Mouse (Mus musculus): ENCODE measurements at regions not wholly inside any gene's neighbourhood (a gene's known extent, or its start where the extent isn't known, plus 50 kb on each side); places are given as distances from the start of the nearest gene placed in this dataset.

DNA sequence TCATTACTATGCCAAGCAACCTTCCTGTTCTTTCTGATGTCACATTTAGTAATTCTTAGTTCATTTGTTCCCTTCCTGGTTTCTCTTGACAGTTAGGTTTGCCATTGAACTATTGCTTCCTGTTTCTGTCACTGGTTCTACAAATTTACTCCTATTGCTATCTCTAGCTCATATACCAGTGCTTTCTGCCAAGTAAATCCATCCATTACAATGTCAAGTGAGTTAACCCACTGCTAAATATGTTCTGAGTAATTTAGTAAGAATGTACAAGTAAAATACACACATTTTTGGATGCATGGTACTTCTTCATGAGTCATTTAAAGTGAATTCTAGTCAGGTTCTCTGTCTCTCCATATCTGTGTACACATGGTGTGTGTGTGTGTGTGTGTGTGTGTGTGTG, 489.5 kb downstream of the Nr2f2 start:
- TF ChIP-seq CTCF (IDR thresholded peaks at IDR 0.05; ENCODE audit: control insufficient read depth, insufficient read depth, insufficient replicate concordance, low read depth, low read length) (no peak), POLR2A (IDR thresholded peaks at IDR 0.05; ENCODE audit: control insufficient read depth, low read depth, low read length) (no peak)
